ENCODE assay signal across 13 mouse cellular contexts in genomic region chr13:24993160-24993559, GRCm38 (mm10). TPM values are rescaled to one million over a fixed set of nuclear protein-coding genes. Genes with fewer than 3 reads are reported as not detected.
A peak's percentile ranks its signal among the peaks of the same experiment; 100 is the strongest.
DNase-seq lines count a peak whose midpoint lies in the region; ATAC-seq and TF ChIP-seq lines count a peak whose summit lies in the region.
"Had no signal": no experiment of that assay in that cellular context is flagged by ENCODE, and none has a peak within 500 bp of the region (broad histone marks: within the 10 kb centered on the region; RNA-seq: fewer than 3 reads in every experiment).

No protein-coding gene starts in this region.

- ATAC-seq in kidney, postnatal 0 days (replicated peaks; ENCODE audit: low FRiP score, low read depth) = no peak
- ATAC-seq in midbrain, postnatal 0 days (ENCODE audit: low FRiP score) = 0 out of 2 replicates have a peak, but pooled peaks have one; percentile 25
- no peak for ATAC-seq in midbrain, embryonic 13.5 days
- peak; percentile 70; the same call in 1 of the 2 replicates for ATAC-seq in stomach, embryonic 16.5 days (ENCODE audit: insufficient read depth, low FRiP score)
- ATAC-seq: activated CD4-positive, CD25-positive, alpha-beta regulatory T cell, adult 4 months; forebrain, embryonic 13.5 days had no signal

- H3K4me3 ChIP-seq in kidney, postnatal 0 days (replicated peaks; ENCODE audit: low read depth, low read length) = no peak overlapping the region
- no peak overlapping the region for H3K4me3 ChIP-seq in midbrain, postnatal 0 days (ENCODE audit: low read depth, low read length)
- H3K4me3 ChIP-seq in midbrain, embryonic 13.5 days (replicated peaks) = no peak overlapping the region
- no peak overlapping the region for H3K4me3 ChIP-seq in stomach, embryonic 16.5 days (replicated peaks; ENCODE audit: low read length)
- H3K4me3 ChIP-seq: forebrain, embryonic 13.5 days; midbrain, embryonic 12.5 days had no signal

- no peaks in the 10 kb centered on the region for H3K9me3 ChIP-seq in kidney, postnatal 0 days (replicated peaks; ENCODE audit: low read length)
- no peaks in the 10 kb centered on the region for H3K9me3 ChIP-seq in midbrain, postnatal 0 days (ENCODE audit: low read length)
- H3K9me3 ChIP-seq in midbrain, embryonic 13.5 days = no peaks in the 10 kb centered on the region
- H3K9me3 ChIP-seq in stomach, embryonic 16.5 days (replicated peaks; ENCODE audit: control insufficient read depth, low read length) = no peaks in the 10 kb centered on the region
- H3K9me3 ChIP-seq: forebrain, embryonic 13.5 days; G1E; midbrain, embryonic 12.5 days had no signal

- H3K4me2 ChIP-seq in kidney, postnatal 0 days (ENCODE audit: low read length) = no peak overlapping the region
- no peak overlapping the region for H3K4me2 ChIP-seq in midbrain, postnatal 0 days (ENCODE audit: low read depth, low read length, poor library complexity, severe bottlenecking)
- H3K4me2 ChIP-seq in midbrain, embryonic 13.5 days (replicated peaks) = no peak overlapping the region
- H3K4me2 ChIP-seq in stomach, embryonic 16.5 days (ENCODE audit: low read depth, low read length) = no peak overlapping the region
- H3K4me2 ChIP-seq: forebrain, embryonic 13.5 days; midbrain, embryonic 12.5 days had no signal

- DNase-seq in kidney, postnatal 0 days (ENCODE audit: low spot score) = peak; percentile 40
- DNase-seq in kidney, postnatal 25 days = no peak
- DNase-seq in midbrain, postnatal 0 days (ENCODE audit: low spot score) = no peak
- peak; percentile 6 for DNase-seq in forelimb bud, embryonic 11.5 days (ENCODE audit: low read depth, low spot score)
- DNase-seq in heart, postnatal 10 days = no peak
- DNase-seq: cerebellum, postnatal 36 days; left cerebral cortex, postnatal 4 days had no signal

- TF ChIP-seq CTCF in kidney, postnatal 0 days (IDR thresholded peaks at IDR 0.05; ENCODE audit: low read depth) = no peak
- TF ChIP-seq CTCF in midbrain, postnatal 0 days (IDR thresholded peaks at IDR 0.05) = no peak

- no peaks in the 10 kb centered on the region for H3K4me1 ChIP-seq in kidney, postnatal 0 days (replicated peaks; ENCODE audit: insufficient read depth, low read length)
- H3K4me1 ChIP-seq in midbrain, postnatal 0 days (ENCODE audit: insufficient read depth, low read length) = no peaks in the 10 kb centered on the region
- no peaks in the 10 kb centered on the region for H3K4me1 ChIP-seq in midbrain, embryonic 13.5 days (replicated peaks)
- peaks cover 7% of the 10 kb centered on the region; the same call in 1 of the 2 replicates for H3K4me1 ChIP-seq in stomach, embryonic 16.5 days (ENCODE audit: control insufficient read depth, insufficient read depth, low read length)
- H3K4me1 ChIP-seq: forebrain, embryonic 13.5 days; midbrain, embryonic 12.5 days had no signal

- H3K9ac ChIP-seq in kidney, postnatal 0 days (ENCODE audit: low read depth, low read length) = no peak overlapping the region
- no peak overlapping the region for H3K9ac ChIP-seq in midbrain, postnatal 0 days (replicated peaks; ENCODE audit: low read length, poor library complexity, severe bottlenecking)
- H3K9ac ChIP-seq in midbrain, embryonic 13.5 days (replicated peaks) = no peak overlapping the region
- no peak overlapping the region for H3K9ac ChIP-seq in stomach, embryonic 16.5 days (ENCODE audit: low read length)
- H3K9ac ChIP-seq: forebrain, embryonic 13.5 days; midbrain, embryonic 12.5 days had no signal

- intact Hi-C loops in heart, postnatal 10 days (cut with DNase I) = no loop called here

- 35% methylated on average over 2 of the region's 2 CpGs for WGBS in kidney, postnatal 0 days
- 38% methylated on average over 2 of the region's 2 CpGs for WGBS in midbrain, postnatal 0 days
- 50% methylated on average over 2 of the region's 2 CpGs for WGBS in midbrain, embryonic 13.5 days
- WGBS in stomach, embryonic 16.5 days = 8% methylated on average over 2 of the region's 2 CpGs

- no peaks in the 10 kb centered on the region for H3K27me3 ChIP-seq in kidney, postnatal 0 days (ENCODE audit: insufficient read depth, low read length)
- no peaks in the 10 kb centered on the region for H3K27me3 ChIP-seq in midbrain, postnatal 0 days (ENCODE audit: insufficient read depth, low read length)
- H3K27me3 ChIP-seq in midbrain, embryonic 13.5 days = no peaks in the 10 kb centered on the region
- H3K27me3 ChIP-seq in stomach, embryonic 16.5 days (ENCODE audit: control insufficient read depth, insufficient read depth, low read length) = no peaks in the 10 kb centered on the region
- H3K27me3 ChIP-seq: forebrain, embryonic 13.5 days; midbrain, embryonic 12.5 days had no signal

- peaks cover 63% of the 10 kb centered on the region for H3K36me3 ChIP-seq in kidney, postnatal 0 days (ENCODE audit: insufficient read depth, low read length)
- peaks cover 57% of the 10 kb centered on the region for H3K36me3 ChIP-seq in midbrain, postnatal 0 days (ENCODE audit: insufficient read depth, low read length)
- peaks cover 82% of the 10 kb centered on the region for H3K36me3 ChIP-seq in midbrain, embryonic 13.5 days
- peaks cover 27% of the 10 kb centered on the region; the same call in 1 of the 2 replicates for H3K36me3 ChIP-seq in stomach, embryonic 16.5 days (ENCODE audit: control insufficient read depth, insufficient read depth, low read length)

- 0 out of 2 replicates have a peak overlapping the region, but pooled peaks have one; percentile 8 for H3K27ac ChIP-seq in kidney, postnatal 0 days
- no peak overlapping the region for H3K27ac ChIP-seq in midbrain, postnatal 0 days (ENCODE audit: low read depth, low read length)
- H3K27ac ChIP-seq in midbrain, embryonic 13.5 days = no peak overlapping the region
- peak overlapping the region; percentile 53 for H3K27ac ChIP-seq in stomach, embryonic 16.5 days (ENCODE audit: low read length)
- H3K27ac ChIP-seq: forebrain, embryonic 13.5 days; midbrain, embryonic 12.5 days had no signal

RNA-seq across cellular contexts. Expression of gene Mrs2, which starts 27.0 kb away (rescaled TPM):
- polyA plus RNA-seq in kidney, postnatal 0 days (2015; fragmentation: Nextera tagmentation; extraction: Ambion mirVana) = 13.7 and 13.8 TPM in 2 replicates
- 41.8 and 42.0 TPM in 2 replicates for total RNA-seq in midbrain, postnatal 0 days (2014; rRNA removed)
- 10.9 and 13.0 TPM in 2 replicates for polyA plus RNA-seq in midbrain, postnatal 0 days (2015; fragmentation: Nextera tagmentation; extraction: Ambion mirVana)
- 18.6 and 19.3 TPM in 2 replicates for polyA plus RNA-seq in midbrain, embryonic 13.5 days (2015; fragmentation: Nextera tagmentation; extraction: Ambion mirVana)
- 14.3 and 15.3 TPM in 2 replicates for polyA plus RNA-seq in stomach, embryonic 16.5 days (2015; fragmentation: Nextera tagmentation; extraction: Ambion mirVana)
- 10 to 100 TPM; 46.7 to 60.0 TPM for total RNA-seq in heart, postnatal 10 days (2021)

RNA-seq across cellular contexts. Expression of gene Gpld1, which starts 50.2 kb away (rescaled TPM):
- 0.71 and 0.86 TPM in 2 replicates for polyA plus RNA-seq in kidney, postnatal 0 days (2015; fragmentation: Nextera tagmentation; extraction: Ambion mirVana)
- total RNA-seq in midbrain, postnatal 0 days (2014; rRNA removed) = 5.5 and 6.3 TPM in 2 replicates
- polyA plus RNA-seq in midbrain, postnatal 0 days (2015; fragmentation: Nextera tagmentation; extraction: Ambion mirVana) = 2.6 and 3.8 TPM in 2 replicates
- 0.63 and 1.3 TPM in 2 replicates for polyA plus RNA-seq in midbrain, embryonic 13.5 days (2015; fragmentation: Nextera tagmentation; extraction: Ambion mirVana)
- 4.0 and 5.0 TPM in 2 replicates for polyA plus RNA-seq in stomach, embryonic 16.5 days (2015; fragmentation: Nextera tagmentation; extraction: Ambion mirVana)
- 1 to 10 TPM in 1 of 2 experiments, under 1 TPM in 1; 0.93 to 1.4 TPM for total RNA-seq in heart, postnatal 10 days (2021)

RNA-seq across cellular contexts. Expression of gene Aldh5a1, which starts 55.7 kb away (rescaled TPM):
- 7.6 and 7.9 TPM in 2 replicates for polyA plus RNA-seq in kidney, postnatal 0 days (2015; fragmentation: Nextera tagmentation; extraction: Ambion mirVana)
- 45.8 and 53.8 TPM in 2 replicates for total RNA-seq in midbrain, postnatal 0 days (2014; rRNA removed)
- polyA plus RNA-seq in midbrain, postnatal 0 days (2015; fragmentation: Nextera tagmentation; extraction: Ambion mirVana) = 14.6 and 15.4 TPM in 2 replicates
- 7.5 and 7.9 TPM in 2 replicates for polyA plus RNA-seq in midbrain, embryonic 13.5 days (2015; fragmentation: Nextera tagmentation; extraction: Ambion mirVana)
- 7.6 and 7.8 TPM in 2 replicates for polyA plus RNA-seq in stomach, embryonic 16.5 days (2015; fragmentation: Nextera tagmentation; extraction: Ambion mirVana)
- 10 to 100 TPM; 16.4 to 18.9 TPM for total RNA-seq in heart, postnatal 10 days (2021)
- polyA plus RNA-seq: G1E had no signal

Comparison
In these comparisons a context has a peak if more than half of its experiments do, and no peak if none do; other contexts are left out.
1. ATAC-seq: peak in midbrain, postnatal 0 days (single experiment) and stomach, embryonic 16.5 days (single experiment); none in kidney, postnatal 0 days (single experiment) and midbrain, embryonic 13.5 days (single experiment).
2. DNase-seq: peak in kidney, postnatal 0 days (single experiment) and forelimb bud, embryonic 11.5 days (single experiment); none in kidney, postnatal 25 days (0 of 2), midbrain, postnatal 0 days (single experiment) and heart, postnatal 10 days (0 of 2).
3. H3K27ac ChIP-seq: peak in kidney, postnatal 0 days (single experiment) and stomach, embryonic 16.5 days (single experiment); none in midbrain, postnatal 0 days (single experiment) and midbrain, embryonic 13.5 days (single experiment).